Mouse (Mus musculus) midbrain, embryonic 14.5 days (tissue): ENCODE data around the gene Slc25a22. TPM values are rescaled to one million over a fixed set of nuclear protein-coding genes. Genes with fewer than 3 reads are reported as not detected.

ENCODE experiments used
- ATAC-seq: fragments of 200-750 bp; cut with Nextera tagmentation; 2 replicates; pipeline ENCODE4 v1.8.0; 2017; ENCODE audit warnings: moderate number of reproducible peaks, moderate library complexity; ENCODE audit not compliant: low FRiP score, low TSS enrichment
- DNase-seq: peaks from one replicate; pipeline ENCODE4 v3.0.0-alpha.2; 2015
- H3K27ac ChIP-seq: fragments of 300-500 bp; sonication (generic); replicated peaks from 2 replicates; pipeline ENCODE4 v1.5.1; 2014; ENCODE audit warnings: mild to moderate bottlenecking, low read depth, low read length, moderate library complexity
- H3K27me3 ChIP-seq: fragments of 300-500 bp; sonication (generic); 2 replicates; pipeline ENCODE4 v1.6.1; 2014; ENCODE audit warnings: low read length, control low read depth, mixed read lengths; ENCODE audit not compliant: control insufficient read depth, insufficient read depth
- H3K36me3 ChIP-seq: fragments of 300-500 bp; sonication (generic); 2 replicates; pipeline ENCODE4 v1.6.1; 2014; ENCODE audit warnings: low read length, control low read depth; ENCODE audit not compliant: control insufficient read depth, insufficient read depth
- H3K4me1 ChIP-seq: fragments of 300-500 bp; sonication (generic); 2 replicates; pipeline ENCODE4 v1.6.1; 2014; ENCODE audit warnings: mild to moderate bottlenecking, antibody characterized with exemption, low read length, control low read depth; ENCODE audit not compliant: control insufficient read depth, insufficient read depth
- H3K4me2 ChIP-seq: fragments of 300-500 bp; sonication (generic); 2 replicates; pipeline ENCODE4 v1.6.1; 2014; ENCODE audit warnings: mild to moderate bottlenecking, low read length, moderate library complexity
- H3K4me3 ChIP-seq: fragments of 300-500 bp; sonication (generic); replicated peaks from 2 replicates; pipeline ENCODE4 v1.5.1; 2014; ENCODE audit warnings: low read depth, low read length
- H3K9ac ChIP-seq: fragments of 300-500 bp; sonication (generic); replicated peaks from 2 replicates; pipeline ENCODE4 v1.6.1; 2014; ENCODE audit warnings: mild to moderate bottlenecking, low read length, moderate library complexity
- H3K9me3 ChIP-seq: fragments of 300-500 bp; sonication (generic); 2 replicates; pipeline ENCODE4 v1.6.1; 2016; ENCODE audit warnings: low read length, control low read depth, mixed read lengths; ENCODE audit not compliant: control insufficient read depth
- WGBS: fragments of 180-500 bp; shearing (Covaris S2); extraction: QIAGEN DNeasy Blood & Tissue Kit; methylation state at CpG from one replicate; pipeline ENCODE4 v1.1.7; 2014; 5-methylcytosine and 5-hydroxymethylcytosine counted together
- polyA plus RNA-seq: library from polyadenylated mRNA; unstranded; fragments of >200 nt; fragmentation: Nextera tagmentation; extraction: Ambion mirVana; gene quantifications from 2 replicates; pipeline ENCODE4 v1.2.1, GENCODE M21; 2014

Slc25a22 gene
- polyA plus RNA-seq, result 82.9 and 84.3 TPM in 2 replicates

DNA sequence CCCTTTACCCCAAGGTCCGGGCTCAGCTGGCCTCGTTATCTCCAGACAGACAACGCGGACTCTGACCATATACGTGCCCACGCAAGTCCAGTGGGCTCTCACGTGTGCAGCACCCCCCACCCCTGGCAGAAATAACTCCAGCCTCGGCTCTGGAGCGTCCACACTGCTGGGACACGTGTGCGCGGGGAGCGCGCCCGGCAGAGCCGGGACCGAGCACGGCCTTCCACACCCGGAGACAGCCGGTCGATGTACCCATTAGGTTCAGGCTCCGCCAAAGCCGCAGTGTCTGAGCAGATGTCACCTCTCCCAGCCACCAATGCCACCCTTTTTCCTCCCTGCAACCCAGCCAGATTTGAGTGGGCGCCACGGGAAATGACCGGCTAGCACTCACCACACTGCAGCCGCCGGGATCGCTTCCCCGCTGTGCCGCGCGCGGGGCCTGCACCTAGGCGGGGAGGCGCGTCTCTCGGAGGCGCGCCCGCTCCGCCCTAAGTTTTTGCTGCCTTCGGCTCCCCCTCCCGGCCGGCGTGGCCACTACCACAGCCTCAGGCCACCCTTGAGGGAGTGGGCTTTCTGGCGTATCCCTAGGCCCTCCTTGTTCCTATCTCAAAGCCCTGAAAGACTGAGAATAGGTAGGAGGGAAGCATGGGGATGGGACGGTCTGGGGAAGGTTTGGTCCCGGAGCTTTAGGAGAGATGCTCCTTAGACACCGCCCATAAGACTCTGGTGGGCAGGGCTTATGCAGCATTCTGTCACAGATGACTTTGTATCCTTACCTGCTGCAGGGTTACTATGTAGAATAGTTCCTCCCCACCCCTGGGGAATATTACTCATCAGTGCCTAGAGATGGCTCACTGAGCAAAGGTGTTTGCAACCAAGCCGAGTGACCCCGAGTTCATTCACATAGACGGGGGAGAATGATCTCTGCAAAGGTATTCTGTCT is at the start of gene Slc25a22:
Gene Slc25a22, minus strand, starts transcription at position 715 of the 943 bp plus-strand sequence.
- Histone ChIP-seq H3K36me3 (peaks cover 7% of the 10 kb centered on the region), H3K9me3 (no peaks in the 10 kb centered on the region), H3K4me1 (peaks cover 26% of the 10 kb centered on the region), H3K4me2 (peak within 1 kb of the TSS; percentile 91), H3K27me3 (no peaks in the 10 kb centered on the region), H3K4me3 (peak within 1 kb of the TSS; percentile 66), H3K9ac (peak within 1 kb of the TSS; percentile 78), H3K27ac (peak within 1 kb of the TSS; percentile 80)
- ATAC-seq (peak; percentile 76), DNase-seq (peak; percentile 94)
- 6% methylated on average over 53 of the region's 53 CpGs for WGBS

DNA sequence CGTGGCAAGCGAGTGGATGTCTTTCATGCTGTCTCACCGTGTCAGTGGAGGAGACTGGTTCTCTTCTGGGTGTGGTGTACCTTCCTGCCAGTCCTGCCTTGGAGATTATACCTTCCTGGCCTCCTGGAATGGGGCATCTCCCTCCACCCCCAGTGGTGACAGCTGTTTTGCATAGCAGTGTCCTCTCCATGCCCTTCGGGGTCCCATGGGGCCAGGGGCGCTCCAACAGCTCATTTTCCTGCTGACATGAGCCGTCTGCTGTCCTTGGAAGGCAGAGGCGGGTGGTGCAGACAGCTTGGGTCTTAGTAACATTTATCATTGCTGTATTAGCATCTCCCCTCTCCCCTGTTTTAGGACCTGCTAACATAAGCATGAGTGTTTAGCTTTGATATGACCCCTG is 49.4 kb upstream of the Slc25a22 start:
- ATAC-seq, result no peak
- H3K27ac ChIP-seq, result no peak overlapping the region
- no peaks in the 10 kb centered on the region for H3K9me3 ChIP-seq
- no peak overlapping the region for H3K4me3 ChIP-seq
- no peaks in the 10 kb centered on the region for H3K27me3 ChIP-seq
- peaks cover 8% of the 10 kb centered on the region; the same call in 1 of the 2 replicates for H3K36me3 ChIP-seq
- H3K4me2 ChIP-seq, result no peak overlapping the region
- H3K4me1 ChIP-seq, result peaks cover 9% of the 10 kb centered on the region
- no peak overlapping the region for H3K9ac ChIP-seq
- 81% methylated on average over 7 of the region's 7 CpGs for WGBS
- DNase-seq, result no peak

GRCm38 (mm10) chr7:141486239-141486638 is 48.5 kb upstream of the Slc25a22 start:
- peaks cover 16% of the 10 kb centered on the region for H3K4me1 ChIP-seq
- H3K9me3 ChIP-seq, result no peaks in the 10 kb centered on the region
- no peaks in the 10 kb centered on the region for H3K27me3 ChIP-seq
- H3K4me2 ChIP-seq, result no peak overlapping the region
- ATAC-seq, result no peak
- H3K4me3 ChIP-seq, result no peak overlapping the region
- WGBS, result 90% methylated on average over 1 of the region's 1 CpGs
- 0 out of 2 replicates have a peak, but pooled peaks cover 4% of the 10 kb centered on the region for H3K36me3 ChIP-seq
- H3K27ac ChIP-seq, result no peak overlapping the region
- DNase-seq, result no peak
- no peak overlapping the region for H3K9ac ChIP-seq

DNA sequence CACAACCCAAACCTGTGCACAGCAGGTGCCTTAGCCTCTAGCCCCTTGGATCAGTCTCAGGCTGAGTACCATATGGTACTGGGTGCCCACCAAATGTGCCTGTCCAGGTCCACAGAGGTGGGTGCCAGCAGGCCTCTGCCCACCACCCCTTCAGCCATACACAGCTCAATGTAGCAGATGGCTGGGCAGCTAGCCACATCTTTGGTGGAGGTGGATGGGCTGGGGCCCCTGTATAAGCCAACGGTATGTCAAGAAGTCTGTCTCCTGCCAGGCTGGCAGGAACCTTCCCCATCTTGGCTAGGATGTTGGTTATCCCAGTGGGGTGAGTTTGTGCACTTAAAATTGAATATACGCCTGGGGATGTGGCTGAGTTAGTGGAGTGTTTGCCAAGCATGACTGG is 47.9 kb upstream of the Slc25a22 start:
- no peak for ATAC-seq
- H3K9me3 ChIP-seq, result no peaks in the 10 kb centered on the region
- peaks cover 20% of the 10 kb centered on the region for H3K4me1 ChIP-seq
- H3K36me3 ChIP-seq, result 0 out of 2 replicates have a peak, but pooled peaks cover 2% of the 10 kb centered on the region
- no peak for DNase-seq
- H3K27me3 ChIP-seq, result no peaks in the 10 kb centered on the region
- H3K4me2 ChIP-seq, result no peak overlapping the region
- no peak overlapping the region for H3K9ac ChIP-seq
- H3K27ac ChIP-seq, result no peak overlapping the region
- H3K4me3 ChIP-seq, result no peak overlapping the region
- WGBS, result 88% methylated on average over 2 of the region's 2 CpGs

GRCm38 (mm10) chr7:141485186-141485585 is 47.5 kb upstream of the Slc25a22 start:
- no peak for ATAC-seq
- Histone ChIP-seq H3K36me3 (no peaks in the 10 kb centered on the region), H3K27me3 (no peaks in the 10 kb centered on the region), H3K4me2 (no peak overlapping the region), H3K27ac (no peak overlapping the region), H3K4me3 (no peak overlapping the region), H3K9ac (no peak overlapping the region), H3K4me1 (peaks cover 20% of the 10 kb centered on the region), H3K9me3 (no peaks in the 10 kb centered on the region)
- 63% methylated on average over 2 of the region's 2 CpGs for WGBS
- no peak for DNase-seq

- DNase-seq (no peak), ATAC-seq (no peak)
- Histone ChIP-seq H3K27me3 (no peaks in the 10 kb centered on the region), H3K36me3 (no peaks in the 10 kb centered on the region), H3K4me1 (peaks cover 20% of the 10 kb centered on the region), H3K9ac (no peak overlapping the region), H3K4me3 (no peak overlapping the region), H3K9me3 (no peaks in the 10 kb centered on the region), H3K4me2 (no peak overlapping the region), H3K27ac (no peak overlapping the region)
- 67% methylated on average over 5 of the region's 5 CpGs for WGBS
These were observed 46.8 kb upstream of the Slc25a22 start for GRCm38 (mm10) chr7:141484186-141485120.

DNA sequence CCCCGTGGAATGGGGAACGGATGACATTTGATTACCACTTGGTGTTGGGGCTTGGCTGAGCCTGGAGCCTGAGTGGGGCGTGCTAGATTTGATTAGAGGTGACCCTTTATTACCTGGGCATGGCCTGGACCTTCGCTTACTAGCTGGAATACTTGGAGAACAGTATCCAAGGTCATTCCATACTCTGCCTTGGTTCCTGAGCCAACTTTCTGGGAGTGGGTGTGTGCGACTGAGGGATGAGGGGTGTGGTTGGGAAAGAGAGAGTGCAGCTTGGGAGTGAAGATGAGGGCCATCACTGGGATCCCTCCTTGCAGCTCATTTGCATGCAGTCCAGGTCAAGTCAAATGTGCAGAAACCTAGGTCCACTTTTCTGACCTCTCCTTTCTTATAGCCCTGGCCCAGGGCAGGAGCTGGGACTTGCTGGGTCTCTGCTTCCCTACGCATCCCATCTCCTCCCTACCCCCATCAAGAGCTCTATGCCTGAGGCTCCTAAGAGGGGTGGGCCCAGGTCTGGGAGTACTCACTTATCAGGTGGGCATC is 45.5 kb upstream of the Slc25a22 start:
- Histone ChIP-seq H3K4me3 (no peak overlapping the region), H3K9me3 (no peaks in the 10 kb centered on the region), H3K27me3 (no peaks in the 10 kb centered on the region), H3K4me2 (peak overlapping the region; percentile 86), H3K36me3 (no peaks in the 10 kb centered on the region), H3K27ac (no peak overlapping the region), H3K4me1 (peaks cover 20% of the 10 kb centered on the region), H3K9ac (no peak overlapping the region)
- ATAC-seq (no peak), DNase-seq (no peak)
- WGBS, result 82% methylated on average over 6 of the region's 6 CpGs

- Histone ChIP-seq H3K27ac (peak overlapping the region; percentile 63), H3K9me3 (no peaks in the 10 kb centered on the region), H3K4me2 (peak overlapping the region; percentile 86), H3K4me3 (peak overlapping the region; percentile 63), H3K4me1 (peaks cover 20% of the 10 kb centered on the region), H3K27me3 (no peaks in the 10 kb centered on the region; the same call in 1 of the 2 replicates), H3K9ac (peak overlapping the region; percentile 69), H3K36me3 (no peaks in the 10 kb centered on the region)
- no peak for DNase-seq
- ATAC-seq, result no peak; the same call in 1 of the 2 replicates
- WGBS, result 3% methylated on average over 11 of the region's 11 CpGs
These were observed 44.9 kb upstream of the Slc25a22 start for GRCm38 (mm10) chr7:141482531-141483024.
